Mouse (Mus musculus) MEL (cell line): ENCODE measurements around the gene Plau.

ENCODE experiments used
- CTCF ChIP-seq, 3 experiments: IDR thresholded peaks in 2 of 3; conservative IDR thresholded peaks in 1 of 3; 2 replicates each; pipeline ENCODE4 v1.5.1; 2011 to 2012; ENCODE audit warnings: low read length in 3 of 3, low read depth in 2 of 3, mild to moderate bottlenecking in 2 of 3, improper control_type of control experiment in 1 of 3, inconsistent platforms in 1 of 3, mixed read lengths in 1 of 3, moderate library complexity in 1 of 3; ENCODE audit not compliant: control insufficient read depth in 1 of 3, insufficient read depth in 1 of 3, poor library complexity in 1 of 3, severe bottlenecking in 1 of 3
- EP300 ChIP-seq, 2 experiments: IDR thresholded peaks; 2 replicates each; pipeline ENCODE4 v1.6.1; 2011; ENCODE audit warnings: improper control_type of control experiment in 2 of 2, low read length in 2 of 2, low read depth in 1 of 2, mild to moderate bottlenecking in 1 of 2
- ETS1 ChIP-seq: IDR thresholded peaks from 2 replicates; pipeline ENCODE4 v1.6.1; 2012; ENCODE audit warnings: low read depth, mild to moderate bottlenecking, inconsistent platforms, low read length, improper control_type of control experiment, moderate library complexity
- HCFC1 ChIP-seq: IDR thresholded peaks from 2 replicates; pipeline ENCODE4 v1.6.1; 2012; ENCODE audit warnings: low read depth, mild to moderate bottlenecking, inconsistent platforms, low read length, improper control_type of control experiment, moderate library complexity
- KAT2A ChIP-seq: conservative IDR thresholded peaks from 2 replicates; pipeline ENCODE4 v1.6.1; 2012; ENCODE audit warnings: low read depth, low read length, improper control_type of control experiment, inconsistent platforms
- MAX ChIP-seq: IDR thresholded peaks from 2 replicates; pipeline ENCODE4 v1.6.1; 2011; ENCODE audit warnings: low read length, improper control_type of control experiment
- MEF2A ChIP-seq: IDR thresholded peaks from 2 replicates; pipeline ENCODE4 v1.6.1; 2014; ENCODE audit warnings: low read depth, mild to moderate bottlenecking, inconsistent platforms, low read length, improper control_type of control experiment; ENCODE audit not compliant: poor library complexity, insufficient replicate concordance, severe bottlenecking; ENCODE audit errors: extremely low read depth
- POLR2A ChIP-seq, 2 experiments: IDR thresholded peaks; 2 replicates each; pipeline ENCODE4 v1.6.1; 2011 to 2012; ENCODE audit warnings: low read length in 2 of 2, mild to moderate bottlenecking in 2 of 2, control low read depth in 1 of 2, improper control_type of control experiment in 1 of 2, low read depth in 1 of 2, moderate library complexity in 1 of 2; ENCODE audit not compliant: control insufficient read depth in 1 of 2, insufficient read depth in 1 of 2, poor library complexity in 1 of 2
- SMC3 ChIP-seq: IDR thresholded peaks from 2 replicates; pipeline ENCODE4 v1.6.1; 2011; ENCODE audit warnings: low read depth, low read length, improper control_type of control experiment
- TCF12 ChIP-seq: IDR thresholded peaks from 2 replicates; pipeline ENCODE4 v1.6.1; 2014; ENCODE audit warnings: low read depth, mild to moderate bottlenecking, inconsistent platforms, low read length, improper control_type of control experiment, moderate library complexity
- UBTF ChIP-seq: IDR thresholded peaks from 2 replicates; pipeline ENCODE4 v1.6.1; 2012; ENCODE audit warnings: low read depth, mild to moderate bottlenecking, inconsistent platforms, low read length, improper control_type of control experiment, moderate library complexity, borderline replicate concordance; ENCODE audit not compliant: insufficient read depth
- ZKSCAN1 ChIP-seq: IDR thresholded peaks from 2 replicates; pipeline ENCODE4 v1.6.1; 2012; ENCODE audit warnings: low read depth, mild to moderate bottlenecking, inconsistent platforms, low read length, improper control_type of control experiment, moderate library complexity

- no peak for TF ChIP-seq CTCF (IDR thresholded peaks at IDR 0.05 in 2 of 3, conservative IDR thresholded peaks at IDR 0.05 in 1 of 3; ENCODE audit: control insufficient read depth in 1 of 3, insufficient read depth in 1 of 3, low read depth in 2 of 3, low read length in 3 of 3, poor library complexity in 1 of 3, severe bottlenecking in 1 of 3)
- TF ChIP-seq MAX = no peak
- no peak for TF ChIP-seq KAT2A
- no peak for TF ChIP-seq POLR2A (IDR thresholded peaks at IDR 0.05; ENCODE audit: control insufficient read depth in 1 of 2, insufficient read depth in 1 of 2, low read depth in 1 of 2, low read length in 2 of 2, poor library complexity in 1 of 2)
- no peak for TF ChIP-seq UBTF
- no peak for TF ChIP-seq SMC3
- no peak for TF ChIP-seq ETS1
- TF ChIP-seq HCFC1 = no peak
- no peak for TF ChIP-seq ZKSCAN1
- TF ChIP-seq EP300 (IDR thresholded peaks at IDR 0.05; ENCODE audit: low read depth in 1 of 2, low read length in 2 of 2) = no peak
- TF ChIP-seq TCF12 = no peak
- no peak for TF ChIP-seq MEF2A
These were observed 27.7 kb downstream of the Plau start for GRCm38 (mm10) chr14:20864192-20864591.
